Mouse (Mus musculus) intestine, embryonic 15.5 days (tissue): ENCODE results near the gene Isl1. TPM values are rescaled to one million over a fixed set of nuclear protein-coding genes. Genes with fewer than 3 reads are reported as not detected.

ENCODE experiments used
- ATAC-seq: fragments of 200-750 bp; cut with Nextera tagmentation; 2 replicates; pipeline ENCODE4 v1.8.0; 2017; ENCODE audit warnings: moderate TSS enrichment, moderate library complexity
- H3K27ac ChIP-seq: fragments of 300-500 bp; sonication (generic); 2 replicates; pipeline ENCODE4 v1.5.1; 2015; ENCODE audit warnings: mild to moderate bottlenecking, inconsistent platforms
- H3K27me3 ChIP-seq: fragments of 300-500 bp; sonication (generic); replicated peaks from 2 replicates; pipeline ENCODE4 v1.6.1; 2015; ENCODE audit warnings: inconsistent platforms
- H3K36me3 ChIP-seq: fragments of 300-500 bp; sonication (generic); 2 replicates; pipeline ENCODE4 v1.6.1; 2015; ENCODE audit warnings: inconsistent platforms
- H3K4me1 ChIP-seq: fragments of 300-500 bp; sonication (generic); replicated peaks from 2 replicates; pipeline ENCODE4 v1.6.1; 2015; ENCODE audit warnings: inconsistent platforms
- H3K4me2 ChIP-seq: fragments of 300-500 bp; sonication (generic); replicated peaks from 2 replicates; pipeline ENCODE4 v1.6.1; 2015; ENCODE audit warnings: mild to moderate bottlenecking, inconsistent platforms
- H3K4me3 ChIP-seq: fragments of 300-500 bp; sonication (generic); replicated peaks from 2 replicates; pipeline ENCODE4 v1.5.1; 2015; ENCODE audit warnings: inconsistent platforms
- H3K9ac ChIP-seq: fragments of 300-500 bp; sonication (generic); 2 replicates; pipeline ENCODE4 v1.6.1; 2015; ENCODE audit warnings: inconsistent platforms
- H3K9me3 ChIP-seq: fragments of 300-500 bp; sonication (generic); 2 replicates; pipeline ENCODE4 v1.6.1; 2016; ENCODE audit warnings: inconsistent platforms
- WGBS: fragments of 180-500 bp; shearing (Covaris S2); methylation state at CpG from one replicate; pipeline ENCODE4 v1.1.7; 2015; 5-methylcytosine and 5-hydroxymethylcytosine counted together
- polyA plus RNA-seq: library from polyadenylated mRNA; unstranded; fragments of >200 nt; fragmentation: Nextera tagmentation; extraction: Ambion mirVana; gene quantifications from 2 replicates; pipeline ENCODE4 v1.2.1, GENCODE M21; 2015

Gene Isl1
- polyA plus RNA-seq = 9.6 and 11.2 TPM in 2 replicates

DNA sequence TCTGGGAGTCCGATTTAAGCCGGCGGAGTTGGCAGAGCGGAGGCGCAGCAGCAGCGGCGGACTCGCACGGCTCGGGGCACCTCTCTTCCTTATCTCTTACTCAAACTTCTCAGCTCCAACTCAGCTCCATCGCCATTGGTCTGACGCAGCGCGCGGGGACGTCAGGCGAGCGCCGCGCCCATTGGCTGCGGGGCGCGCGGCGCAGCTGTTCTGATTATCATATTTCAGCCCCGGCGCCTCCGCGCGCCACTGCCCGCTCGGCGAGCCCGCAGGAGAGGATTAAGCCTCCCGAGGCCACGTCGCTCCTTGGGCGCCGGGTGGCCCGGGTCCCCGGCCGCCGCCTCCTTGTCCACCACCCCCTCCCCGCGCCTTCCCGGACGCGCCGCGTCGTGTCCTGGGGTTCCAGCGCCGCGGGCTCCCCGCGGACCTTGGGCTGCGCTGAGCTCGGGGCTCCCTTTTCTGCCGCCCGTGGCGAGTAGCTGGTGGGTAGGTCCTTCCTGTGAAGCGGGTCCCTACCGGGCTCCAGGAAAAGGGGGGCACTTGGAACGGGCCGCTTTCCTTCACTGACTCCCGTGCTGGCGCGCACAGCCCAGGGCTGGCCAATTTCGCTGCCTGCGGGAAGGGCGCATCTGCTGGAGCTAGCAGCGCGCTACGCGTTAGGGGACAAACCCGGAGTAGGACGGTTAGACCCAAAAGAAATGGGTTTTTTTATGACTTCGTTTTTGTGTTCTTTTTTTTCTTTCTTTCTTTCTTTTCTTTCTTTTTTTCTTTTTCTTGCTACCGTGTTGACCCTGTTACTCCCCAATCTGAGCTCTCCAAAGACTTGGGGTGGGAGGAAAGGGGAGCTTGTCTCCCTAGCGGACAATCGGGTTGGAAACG, at the start of gene Isl1:
TSS of gene Isl1 (minus strand) at position 106 of the 879 bp plus-strand sequence.
- peak within 1 kb of the TSS; percentile 59 for H3K4me3 ChIP-seq
- peak within 1 kb of the TSS; percentile 50 for H3K9ac ChIP-seq
- no peaks in the 10 kb centered on the region for H3K9me3 ChIP-seq
- no peak within 1 kb of the TSS for H3K27ac ChIP-seq
- H3K27me3 ChIP-seq = peaks cover 73% of the 10 kb centered on the region
- peak within 1 kb of the TSS; percentile 99 for H3K4me2 ChIP-seq
- ATAC-seq = peak; percentile 99
- WGBS = under 1% methylated on average over 82 of the region's 82 CpGs
- H3K4me1 ChIP-seq = peaks cover 3% of the 10 kb centered on the region
- H3K36me3 ChIP-seq = no peaks in the 10 kb centered on the region

DNA sequence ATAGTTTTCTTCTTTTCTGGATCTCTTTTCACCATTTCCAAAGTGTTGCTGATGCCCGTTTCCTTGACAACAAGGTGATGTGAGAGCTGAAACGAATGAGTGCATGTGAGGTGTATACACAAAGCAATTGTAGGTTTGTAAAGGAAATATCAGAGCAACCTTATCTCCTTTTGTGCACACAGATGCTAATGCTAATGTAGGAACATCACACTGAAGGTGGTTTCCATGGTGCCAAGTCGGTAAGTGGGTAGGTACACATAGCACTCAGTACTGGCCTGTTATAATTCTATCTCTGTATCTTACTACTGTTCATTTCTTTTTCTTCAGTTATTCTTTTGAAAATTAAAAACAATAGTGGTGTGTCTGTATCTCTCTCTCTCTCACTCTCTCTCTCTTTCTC, 26.3 kb upstream of the Isl1 start:
- Histone ChIP-seq H3K4me3 (no peak overlapping the region), H3K4me1 (no peaks in the 10 kb centered on the region), H3K27me3 (no peaks in the 10 kb centered on the region), H3K36me3 (no peaks in the 10 kb centered on the region), H3K9ac (no peak overlapping the region), H3K27ac (no peak overlapping the region), H3K9me3 (no peaks in the 10 kb centered on the region), H3K4me2 (no peak overlapping the region)
- WGBS = 82% methylated on average over 3 of the region's 3 CpGs
- ATAC-seq = no peak

DNA sequence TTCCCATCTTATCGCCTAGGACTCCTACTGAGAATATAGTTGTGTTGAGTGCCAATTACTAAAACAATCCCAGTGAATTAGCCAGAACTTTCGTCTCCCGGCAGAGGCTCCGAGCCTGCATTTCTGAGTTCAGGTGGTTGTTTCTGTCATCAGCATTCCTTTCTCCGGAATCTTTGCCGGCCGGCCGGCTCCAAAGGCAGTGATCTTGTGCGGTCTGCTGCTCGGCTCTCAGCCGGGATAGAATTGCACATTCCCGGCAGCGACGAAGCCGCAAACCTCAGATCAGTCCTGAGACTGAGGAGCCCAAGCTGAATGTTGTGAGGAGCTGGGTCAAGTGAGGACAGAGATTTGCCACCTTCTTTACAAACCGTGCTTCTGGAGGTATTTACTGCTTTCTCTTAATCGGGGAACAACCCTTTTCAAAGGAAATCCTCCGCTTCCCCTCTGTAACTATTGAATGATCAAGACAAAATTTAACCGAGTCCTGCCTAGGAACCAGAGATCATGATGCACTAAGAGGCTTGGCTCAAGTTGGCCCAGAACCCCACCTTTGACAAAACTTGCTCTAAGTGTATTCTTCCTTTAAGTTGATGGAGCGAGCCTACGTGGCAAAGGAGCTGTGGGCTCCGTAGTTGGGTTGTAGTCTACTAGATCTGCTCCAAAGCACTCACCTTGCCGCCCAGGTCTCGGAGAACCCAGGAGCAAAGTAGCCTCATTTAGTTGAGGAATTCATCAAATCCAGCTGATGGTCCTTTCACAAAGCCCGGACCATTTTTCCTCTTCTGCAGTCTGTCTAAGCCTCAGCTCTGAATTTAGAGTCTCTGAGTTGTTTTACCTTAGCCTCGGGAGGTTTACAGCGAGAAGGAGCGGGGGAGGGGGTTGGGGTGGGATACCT, 4.4 kb upstream of the Isl1 start:
- H3K4me3 ChIP-seq = no peak overlapping the region
- peaks cover 3% of the 10 kb centered on the region for H3K4me1 ChIP-seq
- ATAC-seq = no peak
- 5% methylated on average over 28 of the region's 28 CpGs for WGBS
- H3K4me2 ChIP-seq = no peak overlapping the region; the same call in 1 of the 2 replicates
- H3K9ac ChIP-seq = no peak overlapping the region
- peaks cover 47% of the 10 kb centered on the region for H3K27me3 ChIP-seq
- no peaks in the 10 kb centered on the region for H3K9me3 ChIP-seq
- no peak overlapping the region for H3K27ac ChIP-seq
- no peaks in the 10 kb centered on the region for H3K36me3 ChIP-seq

DNA sequence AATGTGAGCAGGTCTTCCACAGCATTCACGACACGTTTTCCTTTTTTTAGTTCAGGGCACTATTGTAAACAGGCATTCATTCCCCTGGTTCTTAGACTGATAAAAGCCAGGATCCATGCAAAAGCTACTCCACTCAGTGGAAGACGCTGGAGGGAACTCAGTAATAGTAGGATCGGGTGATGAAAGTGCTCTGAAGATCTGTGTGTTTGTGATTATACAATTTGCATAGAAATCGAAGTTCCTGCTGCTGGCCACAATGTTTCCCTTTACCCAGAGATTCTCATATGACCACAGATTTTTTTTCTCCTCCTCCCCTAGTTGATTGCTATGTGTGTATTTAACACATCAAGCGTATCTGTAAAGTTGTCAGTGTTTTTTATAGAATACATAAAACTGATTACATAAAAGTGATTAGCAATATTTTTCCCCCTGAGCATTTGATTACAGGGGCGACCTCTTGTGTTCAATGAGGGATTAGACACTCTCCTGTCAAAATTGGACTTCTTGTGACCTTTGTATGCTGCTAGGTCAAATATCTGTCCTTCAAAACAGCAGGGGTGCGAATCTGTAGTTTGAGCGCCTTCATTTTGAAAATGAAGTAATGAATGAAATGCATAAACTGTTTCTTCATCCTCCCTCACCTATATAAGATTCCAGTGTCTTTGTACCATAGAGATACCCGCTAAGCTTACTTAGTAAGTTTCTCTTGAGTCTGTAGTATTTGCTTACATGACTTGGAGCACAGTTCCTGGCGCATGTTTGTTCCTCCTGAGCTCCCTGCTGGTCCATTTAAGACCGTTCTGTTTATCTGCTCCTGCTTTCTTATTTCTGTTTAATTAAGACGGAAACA, 2.6 kb upstream of the Isl1 start:
- 20% methylated on average over 13 of the region's 13 CpGs for WGBS
- Histone ChIP-seq H3K9ac (no peak overlapping the region), H3K27ac (no peak overlapping the region), H3K4me2 (no peak overlapping the region), H3K36me3 (no peaks in the 10 kb centered on the region), H3K4me1 (peaks cover 3% of the 10 kb centered on the region), H3K4me3 (no peak overlapping the region), H3K9me3 (no peaks in the 10 kb centered on the region), H3K27me3 (peaks cover 54% of the 10 kb centered on the region)
- no peak for ATAC-seq

DNA sequence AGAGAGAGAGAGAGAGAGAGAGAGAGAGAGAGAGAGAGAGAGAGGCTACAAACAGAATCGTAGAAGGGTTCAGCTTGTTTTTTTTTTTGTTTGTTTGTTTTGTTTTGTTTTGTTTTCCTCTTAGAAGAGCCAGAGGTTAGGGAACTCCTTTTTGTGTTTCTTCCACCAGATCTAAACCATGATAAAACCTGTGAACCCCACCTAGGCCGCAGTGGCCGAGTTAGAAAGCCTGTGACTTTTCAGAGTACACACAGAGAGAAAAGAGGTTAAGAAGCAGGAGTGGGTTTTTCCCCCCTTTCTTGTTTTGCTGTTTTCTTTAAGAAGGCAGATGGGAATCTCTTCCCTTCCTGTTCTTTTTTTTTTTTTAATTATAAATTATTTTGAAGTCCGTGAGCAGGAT, 1.5 kb upstream of the Isl1 start:
- Histone ChIP-seq H3K4me2 (no peak overlapping the region), H3K4me3 (no peak overlapping the region), H3K36me3 (no peaks in the 10 kb centered on the region), H3K9ac (no peak overlapping the region), H3K27ac (no peak overlapping the region), H3K27me3 (peaks cover 65% of the 10 kb centered on the region), H3K4me1 (peaks cover 3% of the 10 kb centered on the region), H3K9me3 (no peaks in the 10 kb centered on the region)
- ATAC-seq = no peak
- 34% methylated on average over 4 of the region's 4 CpGs for WGBS

DNA sequence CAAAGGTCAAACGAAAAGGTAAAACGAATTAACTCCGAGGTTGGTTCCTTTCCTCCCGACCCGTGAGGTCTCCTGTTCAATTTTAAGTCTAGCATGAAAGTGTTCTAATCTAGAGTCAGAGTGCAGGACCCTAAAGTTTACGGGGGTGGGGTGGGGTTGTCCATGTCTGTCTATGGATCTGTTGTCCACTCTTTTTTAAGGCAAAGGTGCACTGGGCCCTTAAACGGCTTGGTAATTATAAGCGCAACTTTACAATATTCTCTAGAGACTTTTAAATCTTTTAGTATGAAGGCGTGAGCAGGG, 925 bp upstream of the Isl1 start:
- Histone ChIP-seq H3K36me3 (no peaks in the 10 kb centered on the region), H3K9ac (no peak overlapping the region), H3K4me2 (peak overlapping the region; percentile 99), H3K9me3 (no peaks in the 10 kb centered on the region), H3K27ac (no peak overlapping the region), H3K27me3 (peaks cover 71% of the 10 kb centered on the region), H3K4me1 (peaks cover 3% of the 10 kb centered on the region), H3K4me3 (peak overlapping the region; percentile 59; the same call in 1 of the 2 replicates)
- no peak for ATAC-seq
- WGBS = 7% methylated on average over 9 of the region's 9 CpGs

DNA sequence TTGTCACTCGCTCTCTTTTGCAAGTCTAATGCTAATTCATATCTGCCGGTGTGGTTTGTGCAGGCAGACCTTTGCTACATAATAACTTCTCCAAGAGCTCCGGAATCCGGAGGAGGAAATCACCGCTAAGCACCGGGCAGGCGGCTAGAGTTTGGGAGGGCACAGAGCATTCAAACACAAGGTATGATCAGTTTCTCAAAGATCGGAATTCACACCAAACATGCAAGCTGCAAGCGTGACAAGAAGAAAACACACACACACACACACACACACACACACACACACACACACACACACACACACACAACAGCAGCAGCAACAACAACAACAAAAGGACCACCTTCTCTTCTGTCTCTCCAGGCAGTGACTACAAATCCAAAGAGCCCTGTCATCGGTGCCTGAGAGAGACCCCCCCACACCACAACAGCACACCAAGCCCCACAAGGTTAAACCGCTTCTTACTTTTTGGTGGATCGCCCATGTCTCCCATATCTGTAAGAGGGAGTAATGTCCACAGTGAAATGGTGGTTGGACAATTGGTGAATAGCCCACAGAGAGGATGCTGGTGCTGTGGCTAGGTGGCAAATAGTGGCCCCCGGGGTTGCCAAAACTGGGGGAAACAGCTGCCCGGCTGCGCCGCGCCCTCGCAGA, 431 bp downstream of the Isl1 start:
- H3K27me3 ChIP-seq = peaks cover 71% of the 10 kb centered on the region
- peak overlapping the region; percentile 59 for H3K4me3 ChIP-seq
- peak overlapping the region; percentile 40; the same call in 1 of the 2 replicates for H3K9ac ChIP-seq
- H3K27ac ChIP-seq = no peak overlapping the region
- H3K36me3 ChIP-seq = no peaks in the 10 kb centered on the region
- H3K4me2 ChIP-seq = peak overlapping the region; percentile 99
- H3K9me3 ChIP-seq = no peaks in the 10 kb centered on the region
- H3K4me1 ChIP-seq = peaks cover 3% of the 10 kb centered on the region
- ATAC-seq = peak; percentile 21
- 2% methylated on average over 18 of the region's 18 CpGs for WGBS

DNA sequence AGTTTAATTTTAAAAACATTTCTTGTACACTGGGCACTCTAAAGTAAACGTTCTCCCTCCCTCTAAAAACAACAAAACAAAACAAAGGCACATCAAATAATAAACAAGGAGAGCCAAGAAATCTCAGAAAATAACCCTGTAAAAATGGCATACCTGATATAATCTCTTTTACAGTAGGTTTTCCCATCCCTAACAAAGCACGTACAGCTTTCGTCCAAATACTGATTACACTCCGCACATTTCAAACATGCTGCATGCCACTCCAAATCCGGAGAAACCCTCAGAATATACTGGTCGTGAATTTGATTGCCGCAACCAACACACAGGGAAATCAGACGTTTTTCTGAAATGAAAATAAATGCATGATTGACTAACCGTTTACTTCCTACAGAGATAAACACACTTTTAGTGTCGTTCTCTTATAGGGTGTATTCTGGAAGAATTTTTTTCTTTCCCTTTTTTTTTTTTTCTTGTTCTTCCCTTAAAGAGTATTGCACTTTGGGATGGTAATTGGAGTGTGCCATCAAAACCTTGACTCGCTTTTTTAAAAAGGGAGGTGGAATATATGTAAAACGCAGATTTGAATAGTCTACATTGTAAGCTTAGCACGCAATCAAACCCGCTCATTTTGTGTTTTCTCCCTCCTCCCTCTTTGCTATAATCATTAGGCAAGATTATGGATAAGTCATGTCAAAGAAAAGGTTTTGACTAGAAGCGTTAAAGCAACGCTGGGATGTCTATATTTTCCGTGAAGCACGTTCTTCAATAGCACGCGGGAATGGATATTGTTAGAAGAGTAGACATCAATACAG, 1.2 kb downstream of the Isl1 start:
- Histone ChIP-seq H3K9me3 (no peaks in the 10 kb centered on the region), H3K36me3 (no peaks in the 10 kb centered on the region), H3K9ac (no peak overlapping the region), H3K4me3 (peak overlapping the region; percentile 59; the same call in 1 of the 2 replicates), H3K4me2 (peak overlapping the region; percentile 99; the same call in 1 of the 2 replicates), H3K27me3 (peaks cover 73% of the 10 kb centered on the region), H3K27ac (no peak overlapping the region), H3K4me1 (peaks cover 3% of the 10 kb centered on the region)
- WGBS = 2% methylated on average over 20 of the region's 20 CpGs
- ATAC-seq = no peak

DNA sequence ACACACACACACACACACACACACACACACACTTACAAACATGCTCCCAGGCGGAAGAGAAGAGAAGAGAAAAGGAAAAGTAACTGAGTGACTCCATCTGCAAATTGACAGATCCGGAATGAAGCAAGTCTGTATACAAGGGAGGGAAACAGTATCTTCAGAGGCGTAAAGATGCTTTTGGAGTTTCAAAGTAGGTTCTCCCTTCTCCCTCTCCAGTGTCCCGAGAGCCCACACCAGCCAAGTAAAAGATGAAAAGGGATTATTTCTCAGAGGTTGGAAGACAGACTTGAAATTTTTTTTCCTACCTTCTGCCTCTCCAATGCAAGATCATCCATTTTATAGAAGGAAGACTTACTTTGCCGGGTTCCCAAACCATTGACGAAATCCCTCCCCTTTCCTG, 2.9 kb downstream of the Isl1 start:
- Histone ChIP-seq H3K27me3 (peaks cover 78% of the 10 kb centered on the region), H3K4me3 (no peak overlapping the region), H3K4me1 (peaks cover 3% of the 10 kb centered on the region), H3K9me3 (no peaks in the 10 kb centered on the region), H3K9ac (no peak overlapping the region), H3K36me3 (no peaks in the 10 kb centered on the region), H3K27ac (no peak overlapping the region), H3K4me2 (no peak overlapping the region)
- WGBS = 26% methylated on average over 6 of the region's 6 CpGs
- no peak for ATAC-seq

DNA sequence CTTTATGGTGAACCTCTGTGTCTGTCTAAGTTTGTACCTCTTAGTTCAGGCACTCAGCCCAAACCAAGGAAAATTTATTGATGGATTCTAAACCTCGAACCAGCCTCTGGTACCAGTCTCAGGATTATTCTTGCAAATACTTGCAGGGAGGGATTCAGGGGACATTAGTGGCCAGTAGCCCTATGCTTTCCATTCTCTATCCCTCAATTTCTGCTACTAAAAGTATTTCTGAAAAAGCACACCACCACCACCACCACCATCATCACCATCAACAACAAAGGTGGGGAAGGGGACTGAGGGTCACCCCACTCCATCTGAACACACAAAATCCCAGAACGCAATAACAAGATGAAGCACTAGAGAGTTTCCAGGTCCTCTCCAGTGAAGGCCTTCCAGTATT, 3.8 kb downstream of the Isl1 start:
- H3K36me3 ChIP-seq = no peaks in the 10 kb centered on the region
- peaks cover 3% of the 10 kb centered on the region for H3K4me1 ChIP-seq
- no peak overlapping the region for H3K9ac ChIP-seq
- H3K9me3 ChIP-seq = no peaks in the 10 kb centered on the region
- no peak for ATAC-seq
- no peak overlapping the region for H3K4me2 ChIP-seq
- H3K27me3 ChIP-seq = peaks cover 78% of the 10 kb centered on the region
- 33% methylated on average over 2 of the region's 2 CpGs for WGBS
- no peak overlapping the region for H3K4me3 ChIP-seq
- no peak overlapping the region for H3K27ac ChIP-seq
